In genomic region chr11:114790841-114791240, GRCm38 (mm10) we compare ENCODE assay signal across 11 mouse cellular contexts. TPM values are rescaled to one million over a fixed set of nuclear protein-coding genes. Genes with fewer than 3 reads are reported as not detected.
DNase-seq lines count a peak whose midpoint lies in the region; ATAC-seq and TF ChIP-seq lines count a peak whose summit lies in the region.
"Had no signal": no experiment of that assay in that cellular context is flagged by ENCODE, and none has a peak within 500 bp of the region (broad histone marks: within the 10 kb centered on the region; RNA-seq: fewer than 3 reads in every experiment).

No protein-coding gene starts in this region.

- H3K27ac ChIP-seq in forebrain, embryonic 14.5 days (ENCODE audit: low read depth, low read length): no peak overlapping the region
- no peak overlapping the region for H3K27ac ChIP-seq in forebrain, embryonic 11.5 days (ENCODE audit: low read depth, low read length)
- no peak overlapping the region for H3K27ac ChIP-seq in lung, postnatal 0 days (ENCODE audit: low read length)
- peak overlapping the region; percentile 85 for H3K27ac ChIP-seq in hindbrain, postnatal 0 days
- H3K27ac ChIP-seq: heart, embryonic 13.5 days had no signal

- H3K9ac ChIP-seq in forebrain, embryonic 14.5 days (ENCODE audit: low read length): no peak overlapping the region
- no peak overlapping the region for H3K9ac ChIP-seq in forebrain, embryonic 11.5 days (ENCODE audit: low read length)
- H3K9ac ChIP-seq in lung, postnatal 0 days (replicated peaks; ENCODE audit: low read depth): no peak overlapping the region
- peak overlapping the region; percentile 67 for H3K9ac ChIP-seq in hindbrain, postnatal 0 days (replicated peaks; ENCODE audit: low read length)

- peak overlapping the region; percentile 49; the same call in 1 of the 2 replicates for H3K4me3 ChIP-seq in forebrain, embryonic 14.5 days (ENCODE audit: low read depth, low read length)
- H3K4me3 ChIP-seq in forebrain, embryonic 11.5 days (ENCODE audit: low read depth, low read length): no peak overlapping the region
- no peak overlapping the region for H3K4me3 ChIP-seq in lung, postnatal 0 days (ENCODE audit: low read depth, low read length)
- 0 out of 2 replicates have a peak overlapping the region, but pooled peaks have one; percentile 44 for H3K4me3 ChIP-seq in hindbrain, postnatal 0 days (ENCODE audit: low read length)

- no peak for DNase-seq in forebrain, embryonic 14.5 days (ENCODE audit: low spot score)
- no peak for DNase-seq in forebrain, embryonic 11.5 days (ENCODE audit: low spot score)
- DNase-seq in lung, postnatal 0 days (ENCODE audit: low spot score): no peak
- DNase-seq in lung, postnatal 14 days: no peak
- DNase-seq in hindbrain, postnatal 0 days (ENCODE audit: low spot score): peak; percentile 48
- peak; percentile 60 for DNase-seq in retina, postnatal 1 day
- no peak for DNase-seq in adrenal gland, postnatal 4 days (ENCODE audit: low spot score in 2 of 2)
- no peak for DNase-seq in heart, adult 9 months (ENCODE audit: low spot score in 2 of 2)
- DNase-seq: thymus, adult 18-20 months had no signal

- 56% methylated on average over 4 of the region's 4 CpGs for WGBS in forebrain, embryonic 14.5 days
- 27% methylated on average over 4 of the region's 4 CpGs for WGBS in forebrain, embryonic 11.5 days
- 38% methylated on average over 4 of the region's 4 CpGs for WGBS in lung, postnatal 0 days
- WGBS in hindbrain, postnatal 0 days: 40% methylated on average over 4 of the region's 4 CpGs

- TF ChIP-seq CTCF in lung, postnatal 0 days (IDR thresholded peaks at IDR 0.05): peak; percentile 39
- peak; percentile 36; the same call in 1 of the 2 replicates for TF ChIP-seq CTCF in hindbrain, postnatal 0 days (IDR thresholded peaks at IDR 0.05; ENCODE audit: low read depth)

- H3K27me3 ChIP-seq in forebrain, embryonic 14.5 days (replicated peaks; ENCODE audit: control insufficient read depth, insufficient read depth, low read length): peaks cover 11% of the 10 kb centered on the region
- H3K27me3 ChIP-seq in forebrain, embryonic 11.5 days (ENCODE audit: control insufficient read depth, insufficient read depth, low read length): peaks cover 52% of the 10 kb centered on the region
- H3K27me3 ChIP-seq in lung, postnatal 0 days (replicated peaks; ENCODE audit: insufficient read depth, low read length): peaks cover 75% of the 10 kb centered on the region
- H3K27me3 ChIP-seq in hindbrain, postnatal 0 days (ENCODE audit: insufficient read depth, low read length): peaks cover 2% of the 10 kb centered on the region; the same call in 1 of the 2 replicates

- TF ChIP-seq EP300 in lung, postnatal 0 days (IDR thresholded peaks at IDR 0.05): no peak

- peaks cover 40% of the 10 kb centered on the region for H3K4me1 ChIP-seq in forebrain, embryonic 14.5 days (ENCODE audit: control insufficient read depth, insufficient read depth, low read length)
- peaks cover 39% of the 10 kb centered on the region for H3K4me1 ChIP-seq in forebrain, embryonic 11.5 days (replicated peaks; ENCODE audit: control insufficient read depth, insufficient read depth, low read length)
- peaks cover 3% of the 10 kb centered on the region for H3K4me1 ChIP-seq in lung, postnatal 0 days (ENCODE audit: insufficient read depth, low read depth, low read length)
- H3K4me1 ChIP-seq in hindbrain, postnatal 0 days (ENCODE audit: insufficient read depth, low read length): peaks cover 39% of the 10 kb centered on the region

- H3K36me3 ChIP-seq in forebrain, embryonic 14.5 days (ENCODE audit: control insufficient read depth, insufficient read depth, low read length): no peaks in the 10 kb centered on the region
- H3K36me3 ChIP-seq in forebrain, embryonic 11.5 days (ENCODE audit: control insufficient read depth, insufficient read depth, low read length): no peaks in the 10 kb centered on the region
- H3K36me3 ChIP-seq in lung, postnatal 0 days (ENCODE audit: insufficient read depth, low read length): no peaks in the 10 kb centered on the region
- no peaks in the 10 kb centered on the region for H3K36me3 ChIP-seq in hindbrain, postnatal 0 days (ENCODE audit: insufficient read depth, low read length)
- H3K36me3 ChIP-seq: heart, embryonic 13.5 days had no signal

- H3K4me2 ChIP-seq in forebrain, embryonic 14.5 days (ENCODE audit: low read length): peak overlapping the region; percentile 92
- H3K4me2 ChIP-seq in forebrain, embryonic 11.5 days (ENCODE audit: low read depth, low read length, severe bottlenecking): no peak overlapping the region
- no peak overlapping the region for H3K4me2 ChIP-seq in lung, postnatal 0 days (replicated peaks; ENCODE audit: low read depth, low read length)
- H3K4me2 ChIP-seq in hindbrain, postnatal 0 days (ENCODE audit: low read depth, low read length): peak overlapping the region; percentile 68

- ATAC-seq in forebrain, embryonic 14.5 days: no peak
- no peak for ATAC-seq in forebrain, embryonic 11.5 days (replicated peaks; ENCODE audit: low FRiP score)
- no peak for ATAC-seq in lung, postnatal 0 days
- no peak for ATAC-seq in hindbrain, postnatal 0 days

- H3K9me3 ChIP-seq in forebrain, embryonic 14.5 days (replicated peaks; ENCODE audit: control insufficient read depth, low read length): no peaks in the 10 kb centered on the region
- H3K9me3 ChIP-seq in forebrain, embryonic 11.5 days (ENCODE audit: control insufficient read depth, low read length): no peaks in the 10 kb centered on the region
- H3K9me3 ChIP-seq in lung, postnatal 0 days (ENCODE audit: low read length): no peaks in the 10 kb centered on the region
- no peaks in the 10 kb centered on the region for H3K9me3 ChIP-seq in hindbrain, postnatal 0 days (ENCODE audit: low read length)
- H3K9me3 ChIP-seq: heart, embryonic 13.5 days had no signal

RNA-seq across cellular contexts. Expression of gene Btbd17, which starts 4.9 kb away (rescaled TPM):
- polyA plus RNA-seq in forebrain, embryonic 14.5 days (2014; fragmentation: Nextera tagmentation; extraction: Ambion mirVana): 22.1 and 24.7 TPM in 2 replicates
- 42.2 and 47.3 TPM in 2 replicates for polyA plus RNA-seq in forebrain, embryonic 11.5 days (2014; fragmentation: Nextera tagmentation; extraction: Ambion mirVana)
- 0.15 and 0.20 TPM in 2 replicates for polyA plus RNA-seq in lung, postnatal 0 days (2015; fragmentation: Nextera tagmentation; extraction: Ambion mirVana)
- total RNA-seq in hindbrain, postnatal 0 days (2014; rRNA removed): 84.6 and 94.0 TPM in 2 replicates
- 30.4 and 31.1 TPM in 2 replicates for polyA plus RNA-seq in hindbrain, postnatal 0 days (2015; fragmentation: Nextera tagmentation; extraction: Ambion mirVana)
- total RNA-seq in adrenal gland, postnatal 4 days (2021): under 1 TPM; 0.50 to 0.59 TPM
- polyA plus RNA-seq: heart, embryonic 13.5 days; liver, embryonic 16.5 days had no signal

RNA-seq across cellular contexts. Expression of gene Gpr142, which starts 7.9 kb away (rescaled TPM):
- not detected in 2 replicates for polyA plus RNA-seq in forebrain, embryonic 14.5 days (2014; fragmentation: Nextera tagmentation; extraction: Ambion mirVana)
- polyA plus RNA-seq in forebrain, embryonic 11.5 days (2014; fragmentation: Nextera tagmentation; extraction: Ambion mirVana): not detected in 2 replicates
- not detected in 2 replicates for polyA plus RNA-seq in lung, postnatal 0 days (2015; fragmentation: Nextera tagmentation; extraction: Ambion mirVana)
- total RNA-seq in hindbrain, postnatal 0 days (2014; rRNA removed): 0.58 TPM in 1 of 2 replicates, not detected in the other
- not detected in 2 replicates for polyA plus RNA-seq in hindbrain, postnatal 0 days (2015; fragmentation: Nextera tagmentation; extraction: Ambion mirVana)
- total RNA-seq in adrenal gland, postnatal 4 days (2021): under 1 TPM in 1 of 2 experiments, not detected in 1; 0.36 TPM
- polyA plus RNA-seq: heart, embryonic 13.5 days; liver, embryonic 16.5 days had no signal

RNA-seq across cellular contexts. Expression of gene Kif19a, which starts 25.7 kb away (rescaled TPM):
- polyA plus RNA-seq in forebrain, embryonic 14.5 days (2014; fragmentation: Nextera tagmentation; extraction: Ambion mirVana): 0.23 and 0.34 TPM in 2 replicates
- 0.83 and 1.2 TPM in 2 replicates for polyA plus RNA-seq in forebrain, embryonic 11.5 days (2014; fragmentation: Nextera tagmentation; extraction: Ambion mirVana)
- 0.54 and 0.74 TPM in 2 replicates for polyA plus RNA-seq in lung, postnatal 0 days (2015; fragmentation: Nextera tagmentation; extraction: Ambion mirVana)
- 7.4 and 13.5 TPM in 2 replicates for total RNA-seq in hindbrain, postnatal 0 days (2014; rRNA removed)
- 0.99 and 1.6 TPM in 2 replicates for polyA plus RNA-seq in hindbrain, postnatal 0 days (2015; fragmentation: Nextera tagmentation; extraction: Ambion mirVana)
- 1 to 10 TPM in 1 of 2 experiments, under 1 TPM in 1; 0.99 to 1.6 TPM for total RNA-seq in adrenal gland, postnatal 4 days (2021)

Comparison
In these comparisons a context has a peak if more than half of its experiments do, and no peak if none do; other contexts are left out.
1. H3K4me2 ChIP-seq: peak in forebrain, embryonic 14.5 days (single experiment) and hindbrain, postnatal 0 days (single experiment); none in forebrain, embryonic 11.5 days (single experiment) and lung, postnatal 0 days (single experiment).
2. H3K4me3 ChIP-seq: peak in forebrain, embryonic 14.5 days (single experiment) and hindbrain, postnatal 0 days (single experiment); none in forebrain, embryonic 11.5 days (single experiment) and lung, postnatal 0 days (single experiment).
3. DNase-seq: peak in hindbrain, postnatal 0 days (single experiment) and retina, postnatal 1 day (single experiment); none in forebrain, embryonic 14.5 days (single experiment), forebrain, embryonic 11.5 days (single experiment), lung, postnatal 0 days (single experiment), lung, postnatal 14 days (single experiment), adrenal gland, postnatal 4 days (0 of 2) and heart, adult 9 months (0 of 2).
4. RNA of gene Btbd17, which starts 4.9 kb away (polyA plus RNA-seq): 42.2 to 47.3 TPM in forebrain, embryonic 11.5 days, 30.4 to 31.1 TPM in hindbrain, postnatal 0 days and 22.1 to 24.7 TPM in forebrain, embryonic 14.5 days; 0.15 to 0.20 TPM in lung, postnatal 0 days; every median in the first group is over 10 times any median in the second.